Comparison of ENCODE assay signal across 9 mouse cellular contexts in the genomic region with DNA sequence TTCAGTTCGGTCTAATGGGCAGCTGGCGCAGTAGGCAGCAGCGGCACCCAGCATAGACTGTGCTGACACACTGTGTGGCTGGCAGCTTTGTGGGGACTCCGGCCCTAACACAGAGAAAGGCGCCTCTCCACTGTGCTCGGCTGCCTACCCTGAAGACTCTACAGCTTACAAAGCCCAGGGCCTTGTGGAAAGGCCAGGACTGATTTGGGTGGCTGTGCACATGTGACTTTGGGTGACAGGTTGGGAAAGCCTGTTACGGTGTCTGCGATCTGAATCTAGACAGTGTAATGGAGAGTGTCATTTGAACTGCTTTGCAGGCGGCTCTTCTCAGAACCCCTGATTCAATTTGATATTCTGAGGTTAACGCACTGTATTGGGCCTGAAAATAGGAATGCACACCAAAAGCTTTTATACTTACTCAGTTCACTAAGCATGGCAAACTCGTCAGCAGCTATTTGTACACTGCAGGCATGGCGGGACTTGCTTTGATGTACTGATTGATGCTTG.
DNase-seq lines count a peak whose midpoint lies in the region; ATAC-seq and TF ChIP-seq lines count a peak whose summit lies in the region.
"Had no signal": no experiment of that assay in that cellular context is flagged by ENCODE, and none has a peak within 500 bp of the region (broad histone marks: within the 10 kb centered on the region; RNA-seq: fewer than 3 reads in every experiment).

No protein-coding gene starts in this region.

- H3K4me3 ChIP-seq in forebrain, postnatal 0 days (ENCODE audit: low read depth, low read length) = no peak overlapping the region
- no peak overlapping the region for H3K4me3 ChIP-seq in midbrain, embryonic 15.5 days
- H3K4me3 ChIP-seq: limb, embryonic 10.5 days had no signal

- no peak overlapping the region for H3K27ac ChIP-seq in forebrain, postnatal 0 days (ENCODE audit: low read depth, low read length)
- no peak overlapping the region; the same call in 1 of the 2 replicates for H3K27ac ChIP-seq in midbrain, embryonic 15.5 days
- H3K27ac ChIP-seq: limb, embryonic 10.5 days had no signal

- no peaks in the 10 kb centered on the region for H3K36me3 ChIP-seq in forebrain, postnatal 0 days (ENCODE audit: insufficient read depth)
- H3K36me3 ChIP-seq in midbrain, embryonic 15.5 days (replicated peaks) = no peaks in the 10 kb centered on the region
- H3K36me3 ChIP-seq: limb, embryonic 10.5 days had no signal

- no peaks in the 10 kb centered on the region for H3K27me3 ChIP-seq in forebrain, postnatal 0 days (ENCODE audit: insufficient read depth, low read length)
- H3K27me3 ChIP-seq in midbrain, embryonic 15.5 days (replicated peaks) = peaks cover 3% of the 10 kb centered on the region; the same call in 1 of the 2 replicates

- no peak overlapping the region for H3K4me2 ChIP-seq in forebrain, postnatal 0 days (ENCODE audit: low read depth)
- H3K4me2 ChIP-seq in midbrain, embryonic 15.5 days = no peak overlapping the region
- H3K4me2 ChIP-seq: lung, embryonic 14.5 days had no signal

- TF ChIP-seq CTCF in forebrain, postnatal 0 days (IDR thresholded peaks at IDR 0.05; ENCODE audit: low read depth) = no peak

- 61% methylated on average over 12 of the region's 12 CpGs for WGBS in forebrain, postnatal 0 days
- WGBS in midbrain, embryonic 15.5 days = 50% methylated on average over 12 of the region's 12 CpGs

- DNase-seq in Muller cell, postnatal 12 days (ENCODE audit: inconsistent ontology term) = peak; percentile 39
- DNase-seq in embryo, embryonic 11 days = peak; percentile 15
- no peak for DNase-seq in forebrain, postnatal 0 days
- no peak for DNase-seq in right cerebral cortex, postnatal 14 days
- no peak for DNase-seq in lung, postnatal 36 days
- DNase-seq: lung, embryonic 14.5 days had no signal

- peak; percentile 43; the same call in 1 of the 2 replicates for ATAC-seq in forebrain, postnatal 0 days
- peak; percentile 72 for ATAC-seq in midbrain, embryonic 15.5 days (replicated peaks)
- ATAC-seq in cerebellum, adult (ENCODE audit: insufficient number of reproducible peaks, low FRiP score, low TSS enrichment) = no peak

- no peaks in the 10 kb centered on the region for H3K9me3 ChIP-seq in forebrain, postnatal 0 days (ENCODE audit: low read length)
- no peaks in the 10 kb centered on the region for H3K9me3 ChIP-seq in midbrain, embryonic 15.5 days
- H3K9me3 ChIP-seq: limb, embryonic 10.5 days had no signal

- H3K4me1 ChIP-seq in forebrain, postnatal 0 days (ENCODE audit: insufficient read depth) = no peaks in the 10 kb centered on the region
- H3K4me1 ChIP-seq in midbrain, embryonic 15.5 days = peaks cover 14% of the 10 kb centered on the region; the same call in 1 of the 2 replicates

- H3K9ac ChIP-seq in forebrain, postnatal 0 days = no peak overlapping the region
- no peak overlapping the region for H3K9ac ChIP-seq in midbrain, embryonic 15.5 days
- H3K9ac ChIP-seq: lung, embryonic 14.5 days had no signal

Comparison
In these comparisons a context has a peak if more than half of its experiments do, and no peak if none do; other contexts are left out.
1. DNase-seq: peak in Muller cell, postnatal 12 days (single experiment) and embryo, embryonic 11 days (single experiment); none in forebrain, postnatal 0 days (single experiment), right cerebral cortex, postnatal 14 days (single experiment) and lung, postnatal 36 days (single experiment).